Mouse (Mus musculus) retina, embryonic 14.5 days (tissue): ENCODE measurements at regions not wholly inside any gene's neighbourhood (a gene's known extent, or its start where the extent isn't known, plus 50 kb on each side); places are given as distances from the start of the nearest gene placed in this dataset.

ENCODE experiments used
- DNase-seq: peaks from one replicate; pipeline ENCODE4 v3.0.0-alpha.2; 2015; ENCODE audit warnings: low spot score

DNA sequence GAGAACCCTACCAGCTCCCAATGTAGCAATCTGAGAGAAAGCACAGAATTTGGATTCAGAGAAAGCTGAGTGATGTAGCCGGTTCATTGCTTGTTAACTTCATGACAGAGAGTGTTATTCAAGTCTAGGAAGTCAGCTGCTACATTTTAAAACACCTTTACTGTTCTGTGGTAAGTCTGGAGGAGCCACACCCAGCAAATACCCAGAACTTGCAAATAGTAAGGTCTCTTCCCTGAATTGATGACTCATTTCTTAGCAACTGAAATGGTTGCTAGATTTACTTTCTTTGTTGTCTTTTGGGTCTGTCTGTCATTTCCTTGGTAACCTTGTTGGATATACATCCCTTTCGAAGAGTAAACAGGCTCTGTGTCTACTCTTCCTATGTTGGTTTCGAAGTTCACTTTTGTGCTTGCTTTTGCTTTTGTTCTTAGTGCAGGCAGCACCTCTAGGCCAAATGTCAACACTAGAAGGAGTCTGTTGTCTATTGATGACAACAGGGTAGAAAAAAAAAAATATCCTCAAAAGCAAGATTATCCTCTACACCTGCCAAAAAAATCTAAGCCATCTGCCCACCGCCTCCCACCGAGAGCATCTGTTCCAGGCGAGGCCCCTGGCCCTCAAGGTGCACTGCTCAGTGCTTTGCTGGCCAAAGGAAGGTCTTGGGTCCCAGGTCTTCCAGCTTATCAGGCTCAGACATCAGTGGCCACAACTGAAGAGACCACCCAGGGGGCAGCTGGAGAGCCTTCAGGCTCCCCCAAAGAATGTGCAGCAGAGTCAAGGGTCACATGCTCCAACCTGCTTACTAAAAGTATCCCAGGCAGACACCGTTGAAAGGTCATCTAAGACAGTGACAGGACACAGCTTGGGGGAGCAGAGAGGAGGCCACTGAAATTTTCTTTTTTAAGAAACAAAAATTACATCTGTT lies 372.3 kb upstream of the Nfe2l3 start:
- peak; percentile 23 for DNase-seq

DNA sequence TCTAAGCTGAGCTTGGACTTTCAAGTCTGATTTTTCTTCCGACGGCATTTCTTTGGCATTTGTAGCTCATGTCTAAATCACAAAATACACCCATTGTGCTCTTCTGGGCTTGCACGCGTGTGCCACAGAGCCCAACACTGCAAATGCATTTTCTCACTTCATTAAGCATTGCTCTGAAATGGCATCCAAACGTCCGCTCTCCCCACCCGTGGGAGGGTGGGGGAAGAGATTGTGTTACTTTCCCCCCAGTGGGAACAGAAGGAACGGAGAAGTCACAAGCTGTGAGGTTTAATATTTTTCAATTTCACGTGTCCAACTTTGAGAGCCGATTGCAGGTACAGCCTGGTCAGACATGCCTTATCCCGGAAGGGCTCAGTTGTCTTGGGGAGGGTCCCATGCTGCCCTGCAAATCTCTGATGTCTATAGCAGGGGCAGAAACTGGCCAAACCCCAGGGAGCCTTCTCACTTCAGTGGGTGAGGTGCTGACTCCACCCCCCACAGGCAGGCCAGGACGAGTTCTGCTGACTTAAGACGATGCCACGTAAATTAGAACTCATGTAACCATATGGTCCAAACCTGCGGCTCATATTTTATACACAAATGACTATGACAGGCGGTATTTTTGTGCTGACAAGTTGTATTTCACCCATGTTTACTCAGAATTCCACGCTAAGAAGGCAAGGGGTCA lies 371.5 kb upstream of the Nfe2l3 start:
- DNase-seq, result peak; percentile 35

DNA sequence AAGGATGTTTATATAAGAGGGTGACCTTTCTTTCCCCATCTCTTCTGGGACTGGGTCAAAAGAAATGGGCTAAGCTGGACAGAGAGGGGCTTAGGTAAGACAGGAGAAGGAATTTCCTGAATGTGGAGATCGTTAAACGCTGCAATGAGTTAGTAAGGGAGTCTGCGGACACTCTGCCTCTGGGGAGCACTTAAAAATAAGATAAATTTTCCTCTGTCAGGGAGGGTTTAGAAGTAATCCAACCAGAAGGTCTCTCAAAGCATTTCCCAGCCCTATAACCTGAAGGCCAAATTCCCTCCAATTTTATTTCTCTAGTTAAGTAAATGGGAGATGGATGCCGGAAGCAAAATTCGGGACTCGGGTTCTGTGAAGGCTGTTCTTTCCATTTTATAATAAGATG lies 367.3 kb upstream of the Nfe2l3 start:
- no peak for DNase-seq

GRCm38 (mm10) chr6:51067332-51067731 lies 365.1 kb upstream of the Nfe2l3 start:
- DNase-seq, result no peak

DNA sequence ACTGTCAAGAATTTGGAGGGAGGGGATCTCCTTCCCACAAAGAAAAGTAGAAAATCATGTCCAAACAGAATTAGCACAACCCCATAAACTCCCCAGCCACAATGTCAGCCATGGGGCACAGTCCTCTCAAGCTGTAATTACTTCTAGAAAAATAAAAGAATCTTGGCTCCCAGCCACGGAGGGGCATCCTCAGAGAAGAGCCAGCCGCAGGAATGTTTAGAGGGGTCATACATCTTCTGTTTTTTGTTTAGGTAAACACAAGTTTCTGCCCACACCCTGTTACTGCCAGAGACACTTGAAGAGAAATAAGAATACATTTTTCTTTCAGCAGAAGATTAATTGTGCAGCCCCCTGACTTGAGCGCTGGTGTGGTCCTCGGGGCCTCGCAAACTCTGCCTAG lies 362.5 kb upstream of the Nfe2l3 start:
- no peak for DNase-seq

GRCm38 (mm10) chr6:51071243-51071642 lies 361.2 kb upstream of the Nfe2l3 start:
- DNase-seq, result no peak

- no peak for DNase-seq
Measured at GRCm38 (mm10) chr6:51075026-51075425, 357.4 kb upstream of the Nfe2l3 start.

DNA sequence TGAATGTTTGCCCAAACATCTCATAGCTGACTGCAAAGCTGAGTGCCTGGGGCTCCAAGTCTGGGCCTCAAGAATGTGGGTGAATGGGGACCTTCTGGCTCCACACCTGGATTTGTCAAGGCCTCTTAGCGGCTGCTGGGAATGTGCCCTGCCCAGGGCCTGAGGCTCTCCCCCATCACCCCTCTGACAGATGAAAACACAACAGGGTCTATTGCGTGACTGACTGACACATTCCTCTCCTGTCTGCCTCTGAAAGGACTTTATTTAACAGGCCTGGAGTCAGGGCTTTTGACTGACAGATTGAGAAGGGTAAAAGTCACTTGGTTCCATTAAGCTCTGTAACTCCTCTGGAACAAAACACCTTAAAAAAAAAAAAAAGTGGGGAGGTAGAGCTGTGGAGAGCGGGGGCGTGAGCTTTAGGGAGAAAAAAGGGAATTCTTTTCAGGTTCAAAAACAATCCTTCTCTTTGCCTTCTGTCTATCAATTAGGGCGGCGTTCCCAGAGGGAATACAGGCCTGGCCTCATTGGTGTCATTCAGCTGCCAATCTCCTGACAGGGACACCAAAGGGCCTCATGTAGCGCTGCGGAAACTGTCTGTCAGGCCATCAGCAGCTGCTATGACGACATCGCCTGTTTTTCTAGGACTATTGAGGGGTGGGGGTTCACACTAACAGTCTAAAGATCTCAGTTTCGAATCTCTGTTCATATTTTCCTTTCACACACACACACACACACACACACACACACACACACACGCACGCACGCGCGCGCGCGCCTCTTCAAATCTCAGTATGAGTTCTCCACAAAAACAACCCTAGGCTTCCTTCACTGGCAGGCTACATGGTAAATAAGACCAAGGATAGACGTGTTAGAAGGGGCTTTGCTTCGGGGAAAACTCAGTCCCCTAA lies 355.4 kb upstream of the Nfe2l3 start:
- peak; percentile 47 for DNase-seq

DNA sequence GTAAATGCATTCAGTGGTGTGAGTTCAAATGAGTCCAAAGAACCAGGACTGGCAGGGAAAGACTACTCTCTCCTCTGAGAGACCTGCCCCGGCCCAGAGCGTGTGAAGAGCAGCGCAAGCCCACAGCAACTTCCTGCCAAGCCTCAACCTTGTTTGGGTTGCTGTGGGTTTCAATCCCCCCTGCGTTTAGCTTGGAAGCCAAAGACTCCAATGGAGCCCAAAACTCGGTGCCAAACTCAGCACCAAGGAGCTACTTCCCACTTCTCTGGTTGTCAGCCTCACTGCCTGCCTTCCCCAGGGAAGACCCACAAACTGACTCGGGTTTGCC lies 354.7 kb upstream of the Nfe2l3 start:
- DNase-seq, result no peak

DNA sequence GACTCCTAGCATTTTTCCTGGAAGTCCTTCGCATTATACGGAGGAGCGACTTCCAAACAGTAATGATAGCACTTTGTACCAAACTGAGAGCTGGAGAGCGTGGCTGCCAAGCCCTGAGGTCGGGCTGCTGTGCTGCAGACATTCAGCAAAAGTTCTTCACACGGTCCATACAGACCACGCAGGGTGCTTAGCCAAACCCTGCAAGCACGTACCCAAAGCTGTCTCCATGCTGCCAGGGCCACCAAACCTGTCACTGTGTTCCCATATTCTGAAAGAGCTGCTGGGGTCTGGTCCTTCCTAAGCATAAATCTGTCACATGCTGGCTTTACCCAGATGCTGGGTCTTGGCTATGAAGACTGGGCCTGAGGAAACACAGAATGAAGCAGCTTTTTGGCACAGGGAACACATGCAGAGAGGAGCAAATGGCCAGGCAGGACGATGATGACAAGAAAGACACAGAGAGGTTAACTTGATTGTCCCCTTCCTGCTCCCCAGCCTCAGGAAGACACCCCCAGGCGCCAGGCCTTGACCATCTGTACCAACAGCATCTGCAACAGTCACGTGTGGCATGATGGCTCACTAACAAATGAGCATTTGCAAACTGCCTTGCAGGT lies 354.0 kb upstream of the Nfe2l3 start:
- no peak for DNase-seq

DNA sequence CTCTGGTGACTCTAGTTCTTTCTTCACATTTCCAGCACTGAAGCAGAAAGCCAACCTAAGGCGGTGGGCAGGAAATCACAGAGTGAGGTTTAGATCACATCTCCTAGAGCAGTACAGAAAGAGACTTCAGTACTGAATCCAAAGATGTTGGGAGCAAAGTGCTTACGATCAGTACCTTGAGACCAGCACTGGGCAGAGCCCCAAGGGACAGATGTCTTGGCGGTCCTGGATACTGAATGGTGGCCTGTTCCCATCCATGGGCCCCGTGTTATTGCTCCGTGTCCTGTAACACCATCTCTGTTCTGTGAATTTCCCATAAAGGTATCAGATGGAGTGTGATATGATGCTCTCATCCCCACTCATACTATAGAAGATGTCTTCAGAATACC lies 353.5 kb upstream of the Nfe2l3 start:
- DNase-seq, result no peak

GRCm38 (mm10) chr6:51081056-51081455 lies 351.4 kb upstream of the Nfe2l3 start:
- DNase-seq, result no peak

DNA sequence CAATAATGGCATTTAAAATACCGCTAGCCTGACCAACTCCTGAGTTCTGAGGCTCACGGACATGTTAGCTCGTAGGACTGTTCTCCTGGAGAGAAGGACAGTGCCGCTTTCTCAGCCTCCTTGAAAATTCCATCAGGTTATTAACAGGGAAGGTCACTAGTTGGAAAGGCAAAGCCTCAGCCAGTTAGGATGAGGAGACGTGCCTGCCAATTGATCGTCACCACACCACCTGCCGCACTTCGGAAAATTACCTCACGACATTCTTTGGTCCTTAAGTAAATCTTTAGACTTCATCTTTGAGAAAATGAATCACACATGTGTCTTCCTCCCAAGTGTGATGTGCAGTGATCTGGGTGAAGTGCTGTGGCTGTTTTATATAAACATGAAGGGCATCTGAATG lies 347.8 kb upstream of the Nfe2l3 start:
- DNase-seq, result no peak

- DNase-seq, result no peak
Measured at GRCm38 (mm10) chr6:51085547-51085946, 346.9 kb upstream of the Nfe2l3 start.

GRCm38 (mm10) chr6:51086347-51086746 lies 346.1 kb upstream of the Nfe2l3 start:
- no peak for DNase-seq

- DNase-seq, result no peak
Measured at GRCm38 (mm10) chr6:51087806-51088205, 344.7 kb upstream of the Nfe2l3 start.

DNA sequence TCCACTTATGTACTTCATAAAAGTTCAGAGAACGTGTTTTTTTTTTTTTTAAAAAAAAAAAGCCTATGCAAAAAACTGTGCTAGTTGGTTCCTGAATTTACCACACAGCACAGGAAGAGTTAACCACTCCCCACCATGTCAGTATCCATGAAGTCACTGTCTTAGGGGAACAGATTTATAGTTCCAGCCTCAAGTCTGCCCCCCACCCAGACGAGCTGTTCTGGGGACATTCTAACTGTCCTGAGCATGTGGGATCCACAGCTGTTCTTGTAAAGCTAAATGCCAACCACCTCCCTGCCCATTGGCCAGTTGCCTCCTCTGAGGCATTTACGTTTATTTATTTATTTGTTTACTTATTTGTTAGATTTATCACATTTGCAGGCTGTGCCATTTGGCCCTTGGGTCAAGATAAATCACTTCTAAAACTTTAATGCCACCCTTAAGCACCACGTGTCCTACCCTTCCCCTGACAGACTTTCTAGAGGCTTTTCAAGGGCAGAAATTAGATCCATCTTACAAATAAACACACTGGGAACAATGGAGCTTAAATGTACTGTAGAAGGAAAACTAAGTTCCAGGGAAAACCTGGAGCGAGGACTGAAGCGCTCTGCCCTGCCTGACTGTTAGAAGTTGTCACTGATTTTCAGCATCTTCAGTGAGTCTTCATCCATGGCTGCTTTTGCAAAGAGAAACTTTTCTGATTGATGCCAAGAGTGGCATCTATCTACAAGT lies 343.7 kb upstream of the Nfe2l3 start:
- no peak for DNase-seq

- DNase-seq, result no peak
Measured at GRCm38 (mm10) chr6:51093196-51093595, 339.3 kb upstream of the Nfe2l3 start.

DNA sequence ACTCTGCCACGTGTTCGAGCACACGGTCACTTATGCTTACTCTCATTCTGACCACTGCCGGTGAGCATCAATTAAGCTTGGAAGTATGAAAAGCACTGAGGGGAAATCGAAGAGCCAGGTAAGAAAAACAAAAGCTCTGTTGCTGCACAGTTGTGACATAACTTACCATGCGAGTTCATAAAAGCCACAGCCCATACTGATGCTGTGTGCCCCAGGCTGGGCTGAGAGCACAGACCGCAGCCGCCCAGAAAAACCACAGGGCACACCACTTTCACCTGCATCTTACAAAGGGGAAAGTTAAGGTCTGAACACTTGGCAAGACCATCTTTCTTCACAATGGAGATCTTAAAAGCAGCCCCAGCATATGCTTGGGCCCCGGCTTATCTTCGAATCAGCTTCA lies 338.2 kb upstream of the Nfe2l3 start:
- no peak for DNase-seq

GRCm38 (mm10) chr6:51097488-51097887 lies 335.0 kb upstream of the Nfe2l3 start:
- DNase-seq, result no peak

GRCm38 (mm10) chr6:51100341-51100740 lies 332.1 kb upstream of the Nfe2l3 start:
- DNase-seq, result no peak
